ENCODE assay signal across 10 mouse cellular contexts in genomic region chr7:24955226-24955625, GRCm38 (mm10). TPM values are rescaled to one million over a fixed set of nuclear protein-coding genes. Genes with fewer than 3 reads are reported as not detected.
A peak's percentile ranks its signal among the peaks of the same experiment; 100 is the strongest.
DNase-seq lines count a peak whose midpoint lies in the region; ATAC-seq and TF ChIP-seq lines count a peak whose summit lies in the region.
"Had no signal": no experiment of that assay in that cellular context is flagged by ENCODE, and none has a peak within 500 bp of the region (broad histone marks: within the 10 kb centered on the region; RNA-seq: fewer than 3 reads in every experiment).

No protein-coding gene starts in this region.

- H3K9ac ChIP-seq in heart, postnatal 0 days (replicated peaks; ENCODE audit: low read depth, low read length): no peak overlapping the region
- H3K9ac ChIP-seq in embryonic facial prominence, embryonic 11.5 days (replicated peaks; ENCODE audit: low read length): peak overlapping the region; percentile 32
- peak overlapping the region; percentile 53 for H3K9ac ChIP-seq in hindbrain, embryonic 16.5 days (ENCODE audit: low read depth, low read length)
- peak overlapping the region; percentile 36; the same call in 1 of the 2 replicates for H3K9ac ChIP-seq in midbrain, embryonic 16.5 days (ENCODE audit: low read depth, low read length)

- H3K27ac ChIP-seq in heart, postnatal 0 days (ENCODE audit: low read depth): no peak overlapping the region
- H3K27ac ChIP-seq in embryonic facial prominence, embryonic 11.5 days (replicated peaks; ENCODE audit: low read depth, low read length): no peak overlapping the region
- no peak overlapping the region for H3K27ac ChIP-seq in hindbrain, embryonic 16.5 days (ENCODE audit: low read depth, low read length)
- H3K27ac ChIP-seq in midbrain, embryonic 16.5 days (ENCODE audit: low read length): no peak overlapping the region

- H3K4me2 ChIP-seq in heart, postnatal 0 days (ENCODE audit: low read depth, low read length): peak overlapping the region; percentile 62; the same call in 1 of the 2 replicates
- peak overlapping the region; percentile 63 for H3K4me2 ChIP-seq in embryonic facial prominence, embryonic 11.5 days (ENCODE audit: low read depth, low read length)
- H3K4me2 ChIP-seq in hindbrain, embryonic 16.5 days (ENCODE audit: low read length): peak overlapping the region; percentile 66
- peak overlapping the region; percentile 52 for H3K4me2 ChIP-seq in midbrain, embryonic 16.5 days (ENCODE audit: low read length)

- no peaks in the 10 kb centered on the region for H3K36me3 ChIP-seq in heart, postnatal 0 days (replicated peaks; ENCODE audit: control insufficient read depth, insufficient read depth, low read length)
- H3K36me3 ChIP-seq in embryonic facial prominence, embryonic 11.5 days (replicated peaks; ENCODE audit: control insufficient read depth, insufficient read depth, low read depth, low read length): no peaks in the 10 kb centered on the region
- no peaks in the 10 kb centered on the region; the same call in 1 of the 2 replicates for H3K36me3 ChIP-seq in hindbrain, embryonic 16.5 days (ENCODE audit: control insufficient read depth, insufficient read depth, low read length)
- no peaks in the 10 kb centered on the region for H3K36me3 ChIP-seq in midbrain, embryonic 16.5 days (ENCODE audit: control insufficient read depth, insufficient read depth, low read length)

- H3K9me3 ChIP-seq in heart, postnatal 0 days (replicated peaks; ENCODE audit: control insufficient read depth, low read length): 0 out of 2 replicates have a peak, but pooled peaks cover 4% of the 10 kb centered on the region
- H3K9me3 ChIP-seq in embryonic facial prominence, embryonic 11.5 days (replicated peaks; ENCODE audit: control insufficient read depth, low read length): no peaks in the 10 kb centered on the region
- H3K9me3 ChIP-seq in hindbrain, embryonic 16.5 days (ENCODE audit: control insufficient read depth, low read length): no peaks in the 10 kb centered on the region
- H3K9me3 ChIP-seq in midbrain, embryonic 16.5 days (replicated peaks; ENCODE audit: control insufficient read depth, low read length, poor library complexity, severe bottlenecking): no peaks in the 10 kb centered on the region

- intact Hi-C loops in heart, postnatal 25 days (cut with DNase I): no loop called here

- H3K4me3 ChIP-seq in heart, postnatal 0 days (ENCODE audit: low read depth, low read length): peak overlapping the region; percentile 46
- peak overlapping the region; percentile 30 for H3K4me3 ChIP-seq in embryonic facial prominence, embryonic 11.5 days (ENCODE audit: low read depth, low read length)
- H3K4me3 ChIP-seq in hindbrain, embryonic 16.5 days (ENCODE audit: low read length): peak overlapping the region; percentile 38
- peak overlapping the region; percentile 21 for H3K4me3 ChIP-seq in midbrain, embryonic 16.5 days (ENCODE audit: low read depth, low read length)

- TF ChIP-seq CTCF in heart, postnatal 0 days (IDR thresholded peaks at IDR 0.05; ENCODE audit: low read depth): no peak

- TF ChIP-seq EP300 in heart, postnatal 0 days (IDR thresholded peaks at IDR 0.05; ENCODE audit: low read depth): no peak

- no peak for DNase-seq in heart, postnatal 0 days (ENCODE audit: low spot score)
- no peak for DNase-seq in heart, postnatal 25 days (ENCODE audit: low spot score)
- no peak for DNase-seq in embryonic facial prominence, embryonic 11.5 days (ENCODE audit: low spot score)
- no peak for DNase-seq in layer of hippocampus, postnatal 14 days (ENCODE audit: low spot score in 2 of 2)
- DNase-seq in adrenal gland, postnatal 36 days: no peak

- H3K4me1 ChIP-seq in heart, postnatal 0 days (ENCODE audit: control insufficient read depth, insufficient read depth): no peaks in the 10 kb centered on the region
- H3K4me1 ChIP-seq in embryonic facial prominence, embryonic 11.5 days (ENCODE audit: control insufficient read depth, insufficient read depth, low read length): peaks cover 5% of the 10 kb centered on the region; the same call in 1 of the 2 replicates
- peaks cover 18% of the 10 kb centered on the region for H3K4me1 ChIP-seq in hindbrain, embryonic 16.5 days (ENCODE audit: control insufficient read depth, insufficient read depth, low read depth, low read length)
- peaks cover 9% of the 10 kb centered on the region for H3K4me1 ChIP-seq in midbrain, embryonic 16.5 days (ENCODE audit: control insufficient read depth, insufficient read depth, low read length)

- 3% methylated on average over 25 of the region's 33 CpGs for WGBS in heart, postnatal 0 days
- WGBS in embryonic facial prominence, embryonic 11.5 days: 2% methylated on average over 26 of the region's 33 CpGs
- WGBS in hindbrain, embryonic 16.5 days: 4% methylated on average over 25 of the region's 33 CpGs
- WGBS in midbrain, embryonic 16.5 days: 2% methylated on average over 29 of the region's 33 CpGs

- H3K27me3 ChIP-seq in heart, postnatal 0 days (ENCODE audit: control insufficient read depth, insufficient read depth, low read length): peaks cover 72% of the 10 kb centered on the region
- peaks cover 64% of the 10 kb centered on the region for H3K27me3 ChIP-seq in embryonic facial prominence, embryonic 11.5 days (ENCODE audit: control insufficient read depth, insufficient read depth, low read length)
- H3K27me3 ChIP-seq in hindbrain, embryonic 16.5 days (replicated peaks; ENCODE audit: control insufficient read depth, insufficient read depth, low read length): peaks cover 33% of the 10 kb centered on the region
- H3K27me3 ChIP-seq in midbrain, embryonic 16.5 days (ENCODE audit: control insufficient read depth, insufficient read depth, low read depth, low read length): peaks cover 26% of the 10 kb centered on the region

- ATAC-seq in heart, postnatal 0 days (ENCODE audit: insufficient read depth, low read depth): no peak
- no peak for ATAC-seq in embryonic facial prominence, embryonic 11.5 days (replicated peaks; ENCODE audit: insufficient number of reproducible peaks, low FRiP score, low TSS enrichment, low read depth)
- no peak for ATAC-seq in hindbrain, embryonic 16.5 days
- no peak for ATAC-seq in midbrain, embryonic 16.5 days
- no peak for ATAC-seq in erythroid progenitor cell, adult 5-6 weeks (replicated peaks; ENCODE audit: low FRiP score, poor library complexity, severe bottlenecking)

RNA-seq across cellular contexts. Expression of gene Gm4881, which starts 10.9 kb away (rescaled TPM):
- not detected in 2 replicates for total RNA-seq in heart, postnatal 0 days (2014; rRNA removed; ENCODE audit: low replicate concordance)
- not detected in 2 replicates for polyA plus RNA-seq in heart, postnatal 0 days (2015; fragmentation: Nextera tagmentation; extraction: Ambion mirVana)
- total RNA-seq in heart, postnatal 25 days (2021): not detected
- polyA plus RNA-seq in embryonic facial prominence, embryonic 11.5 days (2014; fragmentation: Nextera tagmentation; extraction: Ambion mirVana): 0.36 and 0.79 TPM in 2 replicates
- polyA plus RNA-seq in hindbrain, embryonic 16.5 days (2015; fragmentation: Nextera tagmentation; extraction: Ambion mirVana): 4.6 and 5.2 TPM in 2 replicates
- 3.8 and 4.5 TPM in 2 replicates for polyA plus RNA-seq in midbrain, embryonic 16.5 days (2015; fragmentation: Nextera tagmentation; extraction: Ambion mirVana)
- total RNA-seq in layer of hippocampus, postnatal 14 days (2021): not detected
- total RNA-seq in erythroid progenitor cell, adult 5-6 weeks (2015; ENCODE audit: low replicate concordance): not detected in 2 replicates
- total RNA-seq in erythroid progenitor cell, adult 5-6 weeks (2017; ENCODE audit: low replicate concordance): not detected in 2 replicates
- total RNA-seq in adrenal gland, postnatal 36 days (2021): not detected
- total RNA-seq: CH12.LX; left cerebral cortex, adult 8-10 months had no signal

RNA-seq across cellular contexts. Expression of gene Rabac1, which starts 17.3 kb away (rescaled TPM):
- total RNA-seq in heart, postnatal 0 days (2014; rRNA removed; ENCODE audit: low replicate concordance): 609 and 633 TPM in 2 replicates
- 357 and 362 TPM in 2 replicates for polyA plus RNA-seq in heart, postnatal 0 days (2015; fragmentation: Nextera tagmentation; extraction: Ambion mirVana)
- 100 to 1,000 TPM; 285 to 315 TPM for total RNA-seq in heart, postnatal 25 days (2021)
- polyA plus RNA-seq in embryonic facial prominence, embryonic 11.5 days (2014; fragmentation: Nextera tagmentation; extraction: Ambion mirVana): 75.9 and 92.5 TPM in 2 replicates
- 345 and 404 TPM in 2 replicates for polyA plus RNA-seq in hindbrain, embryonic 16.5 days (2015; fragmentation: Nextera tagmentation; extraction: Ambion mirVana)
- 288 and 310 TPM in 2 replicates for polyA plus RNA-seq in midbrain, embryonic 16.5 days (2015; fragmentation: Nextera tagmentation; extraction: Ambion mirVana)
- total RNA-seq in layer of hippocampus, postnatal 14 days (2021): 100 to 1,000 TPM; 262 to 275 TPM
- total RNA-seq in erythroid progenitor cell, adult 5-6 weeks (2015; ENCODE audit: low replicate concordance): 8.3 and 8.8 TPM in 2 replicates
- 7.3 and 18.0 TPM in 2 replicates for total RNA-seq in erythroid progenitor cell, adult 5-6 weeks (2017; ENCODE audit: low replicate concordance)
- total RNA-seq in adrenal gland, postnatal 36 days (2021): 100 to 1,000 TPM; 325 to 361 TPM

RNA-seq across cellular contexts. Expression of gene Atp1a3, which starts 50.5 kb away (rescaled TPM):
- 0.04 TPM in 1 of 2 replicates, not detected in the other for total RNA-seq in heart, postnatal 0 days (2014; rRNA removed; ENCODE audit: low replicate concordance)
- 0.12 and 0.30 TPM in 2 replicates for polyA plus RNA-seq in heart, postnatal 0 days (2015; fragmentation: Nextera tagmentation; extraction: Ambion mirVana)
- under 1 TPM; 0.47 to 0.67 TPM for total RNA-seq in heart, postnatal 25 days (2021)
- polyA plus RNA-seq in embryonic facial prominence, embryonic 11.5 days (2014; fragmentation: Nextera tagmentation; extraction: Ambion mirVana): 6.8 and 8.5 TPM in 2 replicates
- 678 and 702 TPM in 2 replicates for polyA plus RNA-seq in hindbrain, embryonic 16.5 days (2015; fragmentation: Nextera tagmentation; extraction: Ambion mirVana)
- 447 and 557 TPM in 2 replicates for polyA plus RNA-seq in midbrain, embryonic 16.5 days (2015; fragmentation: Nextera tagmentation; extraction: Ambion mirVana)
- total RNA-seq in layer of hippocampus, postnatal 14 days (2021): 1,000 to 10,000 TPM; 2,620 to 2,738 TPM
- 5.4 and 15.1 TPM in 2 replicates for total RNA-seq in erythroid progenitor cell, adult 5-6 weeks (2015; ENCODE audit: low replicate concordance)
- total RNA-seq in erythroid progenitor cell, adult 5-6 weeks (2017; ENCODE audit: low replicate concordance): 3.3 TPM in 1 of 2 replicates, not detected in the other
- 100 to 1,000 TPM in 1 of 2 experiments, 10 to 100 TPM in 1; 69.6 to 106 TPM for total RNA-seq in adrenal gland, postnatal 36 days (2021)

RNA-seq across cellular contexts. Expression of gene Arhgef1, which starts 52.5 kb away (rescaled TPM):
- 16.0 and 28.2 TPM in 2 replicates for total RNA-seq in heart, postnatal 0 days (2014; rRNA removed; ENCODE audit: low replicate concordance)
- 37.0 TPM in 2 replicates for polyA plus RNA-seq in heart, postnatal 0 days (2015; fragmentation: Nextera tagmentation; extraction: Ambion mirVana)
- 10 to 100 TPM; 47.8 to 51.8 TPM for total RNA-seq in heart, postnatal 25 days (2021)
- 43.0 and 47.1 TPM in 2 replicates for polyA plus RNA-seq in embryonic facial prominence, embryonic 11.5 days (2014; fragmentation: Nextera tagmentation; extraction: Ambion mirVana)
- 47.0 and 62.1 TPM in 2 replicates for polyA plus RNA-seq in hindbrain, embryonic 16.5 days (2015; fragmentation: Nextera tagmentation; extraction: Ambion mirVana)
- 52.2 and 53.0 TPM in 2 replicates for polyA plus RNA-seq in midbrain, embryonic 16.5 days (2015; fragmentation: Nextera tagmentation; extraction: Ambion mirVana)
- 10 to 100 TPM; 78.2 to 82.2 TPM for total RNA-seq in layer of hippocampus, postnatal 14 days (2021)
- total RNA-seq in erythroid progenitor cell, adult 5-6 weeks (2015; ENCODE audit: low replicate concordance): 36.4 and 59.1 TPM in 2 replicates
- 35.8 and 40.3 TPM in 2 replicates for total RNA-seq in erythroid progenitor cell, adult 5-6 weeks (2017; ENCODE audit: low replicate concordance)
- 10 to 100 TPM; 79.5 to 91.5 TPM for total RNA-seq in adrenal gland, postnatal 36 days (2021)

RNA-seq across cellular contexts. Expression of gene Cd79a, which starts 58.0 kb away (rescaled TPM):
- total RNA-seq in heart, postnatal 0 days (2014; rRNA removed; ENCODE audit: low replicate concordance): 2.8 TPM in 1 of 2 replicates, not detected in the other
- 0.33 and 0.70 TPM in 2 replicates for polyA plus RNA-seq in heart, postnatal 0 days (2015; fragmentation: Nextera tagmentation; extraction: Ambion mirVana)
- 1 to 10 TPM in 1 of 2 experiments, under 1 TPM in 1; 0.96 to 2.0 TPM for total RNA-seq in heart, postnatal 25 days (2021)
- polyA plus RNA-seq in embryonic facial prominence, embryonic 11.5 days (2014; fragmentation: Nextera tagmentation; extraction: Ambion mirVana): 0.20 and 0.28 TPM in 2 replicates
- 0.34 and 0.39 TPM in 2 replicates for polyA plus RNA-seq in hindbrain, embryonic 16.5 days (2015; fragmentation: Nextera tagmentation; extraction: Ambion mirVana)
- polyA plus RNA-seq in midbrain, embryonic 16.5 days (2015; fragmentation: Nextera tagmentation; extraction: Ambion mirVana): 0.29 and 0.47 TPM in 2 replicates
- total RNA-seq in layer of hippocampus, postnatal 14 days (2021): under 1 TPM; 0.37 to 0.43 TPM
- total RNA-seq in erythroid progenitor cell, adult 5-6 weeks (2015; ENCODE audit: low replicate concordance): 56.2 and 74.6 TPM in 2 replicates
- 12.7 and 14.7 TPM in 2 replicates for total RNA-seq in erythroid progenitor cell, adult 5-6 weeks (2017; ENCODE audit: low replicate concordance)
- total RNA-seq in adrenal gland, postnatal 36 days (2021): under 1 TPM; 0.20 to 0.26 TPM

Comparison
In these comparisons a context has a peak if more than half of its experiments do, and no peak if none do; other contexts are left out.
1. RNA of gene Rabac1, which starts 17.3 kb away (total RNA-seq): 609 to 633 TPM in heart, postnatal 0 days, 325 to 361 TPM in adrenal gland, postnatal 36 days, 285 to 315 TPM in heart, postnatal 25 days and 262 to 275 TPM in layer of hippocampus, postnatal 14 days; 7.3 to 18.0 TPM in erythroid progenitor cell, adult 5-6 weeks; every median in the first group is over 10 times any median in the second.
2. RNA of gene Atp1a3, which starts 50.5 kb away (total RNA-seq): 2,620 to 2,738 TPM in layer of hippocampus, postnatal 14 days; 69.6 to 106 TPM in adrenal gland, postnatal 36 days, 3.3 to 15.1 TPM in erythroid progenitor cell, adult 5-6 weeks, 0.47 to 0.67 TPM in heart, postnatal 25 days and 0.04 TPM in heart, postnatal 0 days; every median in the first group is over 10 times any median in the second.
3. Peak in every context shown above with its lines, with median percentiles within 50 percentile points of each other: H3K4me2 ChIP-seq and H3K4me3 ChIP-seq.